Mouse (Mus musculus): ENCODE results near the gene Rela. TPM values are rescaled to one million over a fixed set of nuclear protein-coding genes. Genes with fewer than 3 reads are reported as not detected.

Rela gene
- total RNA-seq (2021), result 10 to 100 TPM; 21.3 to 21.9 TPM

DNA sequence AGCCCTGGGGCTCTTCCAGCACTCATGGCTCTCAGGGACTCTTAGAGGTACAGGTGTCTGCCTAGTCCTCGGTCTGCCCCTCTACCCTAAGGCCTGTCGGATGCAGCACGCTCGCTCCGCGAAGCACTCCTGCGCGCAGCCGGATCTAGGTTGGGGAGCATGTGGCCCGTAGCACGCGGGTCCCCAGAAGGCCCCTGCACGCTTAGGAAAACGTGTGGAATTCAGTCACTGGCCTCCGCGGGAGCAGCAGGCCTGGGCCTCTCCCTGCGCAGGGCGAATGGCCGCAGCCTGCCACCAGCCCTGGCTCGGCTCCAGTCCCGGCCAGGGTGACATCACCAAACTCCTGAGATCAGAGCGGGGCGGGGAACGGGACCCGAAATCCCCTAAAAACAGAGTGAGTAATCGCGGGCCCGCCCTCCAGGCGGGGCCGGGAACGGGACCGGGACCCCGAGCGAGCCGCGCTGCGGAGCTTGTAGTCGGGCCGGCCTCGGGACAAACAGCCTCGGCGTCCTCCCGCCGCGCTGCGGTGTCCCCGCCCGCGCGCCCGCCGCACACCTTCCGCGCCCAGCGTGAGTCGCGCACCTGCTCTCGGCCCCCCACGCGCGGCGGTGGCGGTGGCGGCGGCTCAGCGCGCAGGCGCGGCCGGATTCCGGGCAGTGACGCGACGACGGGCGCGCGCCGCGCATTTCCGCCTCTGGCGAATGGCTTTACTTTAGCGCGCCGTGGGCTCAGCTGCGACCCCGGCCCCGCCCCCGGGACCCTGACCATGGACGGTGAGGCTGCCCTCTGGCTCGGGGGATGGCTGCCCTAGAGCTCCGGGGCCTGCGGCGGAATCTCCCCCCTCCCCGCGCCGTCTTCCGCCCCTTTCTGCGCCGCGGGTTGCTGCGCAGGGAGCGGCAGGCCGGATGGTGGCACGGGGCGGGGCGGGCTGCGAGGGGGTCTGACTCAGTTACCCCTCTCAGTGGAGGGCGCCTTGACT lies at the start of gene Rela:
TSS of gene Rela (plus strand) at position 415 of the 979 bp plus-strand sequence.
- peak; percentile 78 to 94 for DNase-seq (ENCODE audit: extremely low spot score in 1 of 2, low spot score in 2 of 2)
- intact Hi-C loops (cut with DNase I), result loop anchor here (5.0 kb wide), 1 partner anchor 35 kb away; the partner anchor contains the start of gene Rnaseh2c

DNA sequence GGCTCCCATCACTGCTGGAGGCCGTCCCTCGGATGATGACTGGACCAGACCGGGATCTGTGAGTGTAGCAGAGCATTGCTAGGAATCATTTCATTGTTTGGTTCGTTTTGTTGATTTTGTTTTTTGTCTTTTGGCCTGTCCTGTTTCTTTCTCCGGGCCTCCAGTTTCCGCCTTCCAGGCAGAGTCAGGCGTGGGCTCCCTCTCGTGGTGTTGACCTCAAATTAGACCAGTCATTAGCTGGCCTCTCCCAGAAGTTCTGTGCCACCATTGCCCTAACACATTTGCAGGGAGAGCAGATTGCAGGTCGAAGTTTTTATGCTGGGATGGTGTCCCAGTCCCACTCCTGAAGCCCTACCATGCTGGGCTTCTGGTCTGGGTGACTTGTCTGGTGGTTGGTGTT lies 48.1 kb upstream of the Rela start:
- intact Hi-C loops (cut with DNase I), result no loop called here
- DNase-seq (ENCODE audit: extremely low spot score in 1 of 2, low spot score in 2 of 2), result no peak

DNA sequence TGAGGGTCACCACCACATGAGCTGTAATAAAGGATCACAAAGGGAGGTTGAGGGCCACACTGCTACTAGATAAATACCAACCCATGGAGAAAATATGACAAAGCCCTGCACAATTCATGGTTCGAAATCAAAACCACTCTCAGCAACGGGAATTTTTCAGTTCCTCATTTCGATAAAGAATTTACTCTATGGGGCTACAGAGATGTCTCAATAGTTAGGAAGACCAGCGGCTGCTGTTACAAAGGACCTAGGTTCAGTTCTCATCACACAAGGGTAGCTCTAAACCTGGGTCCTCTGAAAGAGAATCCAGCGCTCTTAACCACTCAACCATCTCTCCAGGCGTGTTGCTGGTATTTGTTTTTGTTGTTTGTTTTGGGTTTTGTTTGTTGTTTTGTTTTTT lies 45.4 kb upstream of the Rela start:
- no peak for DNase-seq (ENCODE audit: extremely low spot score in 1 of 2, low spot score in 2 of 2)

DNA sequence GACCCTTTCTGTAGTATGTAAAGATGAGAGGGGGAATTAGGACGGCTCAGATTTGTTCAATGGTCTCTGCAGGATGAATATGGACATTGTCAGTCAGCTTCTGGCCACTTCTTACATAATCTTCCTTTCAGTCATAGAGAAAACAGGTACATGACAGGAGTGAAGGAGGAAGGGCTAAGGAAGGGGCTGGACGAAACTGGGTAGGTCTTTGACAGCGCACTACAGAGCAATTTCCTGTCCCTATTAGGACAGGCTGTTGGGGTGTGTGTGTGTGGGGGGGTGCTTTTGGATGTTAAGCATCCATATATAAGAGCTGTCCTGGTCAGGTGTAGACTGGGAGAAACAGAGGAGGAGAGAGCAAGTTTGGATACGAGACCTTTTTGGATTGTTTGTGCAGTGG lies 38.1 kb upstream of the Rela start:
- DNase-seq (ENCODE audit: extremely low spot score in 1 of 2, low spot score in 2 of 2), result no peak
- intact Hi-C loops (cut with DNase I), result no loop called here

More for the DNA sequence above, 45.4 kb upstream of the Rela start:
- intact Hi-C loops (cut with DNase I), result no loop called here

DNA sequence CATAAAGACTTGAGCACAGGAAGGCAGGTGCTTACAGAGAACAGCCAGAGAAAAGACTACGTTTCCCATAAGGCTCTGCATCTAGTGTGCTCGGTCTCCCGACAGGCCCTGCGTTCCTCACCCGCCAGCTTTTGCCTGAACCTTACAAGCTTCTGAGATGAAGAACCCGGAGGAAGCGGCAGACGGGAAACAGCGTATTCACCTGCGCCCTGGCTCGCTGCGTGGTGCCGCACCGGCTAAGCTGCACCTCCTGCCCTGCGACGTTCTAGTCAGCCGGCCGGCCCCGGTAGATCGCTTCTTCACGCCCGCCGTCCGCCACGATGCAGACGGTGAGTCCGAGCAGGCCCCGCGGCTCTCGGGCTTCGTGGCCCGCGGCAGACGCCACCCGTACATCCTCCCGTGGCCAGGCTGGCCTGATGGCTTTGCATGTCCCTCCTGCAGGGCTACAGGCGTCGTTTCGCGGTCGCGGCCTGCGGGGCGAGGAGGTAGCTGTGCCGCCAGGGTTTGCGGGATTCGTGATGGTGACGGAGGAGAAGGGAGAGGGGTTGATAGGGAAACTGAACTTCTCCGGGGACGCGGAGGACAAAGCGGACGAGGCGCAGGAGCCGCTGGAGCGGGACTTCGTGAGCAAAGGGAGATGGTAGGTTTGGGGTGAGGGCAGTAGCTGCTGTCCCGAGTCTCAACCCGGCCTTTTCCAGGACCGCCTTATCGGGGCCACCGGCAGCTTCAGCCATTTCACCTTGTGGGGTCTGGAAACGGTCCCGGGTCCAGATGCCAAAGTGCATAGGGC lies 35.3 kb upstream of the Rela start, which contains the start of gene Rnaseh2c:
TSS of gene Rnaseh2c (plus strand) at position 122 of the 790 bp plus-strand sequence.
- intact Hi-C loops (cut with DNase I), result loop anchor here (5.0 kb wide), 1 partner anchor 35 kb away; the partner anchor contains the start of gene Rela
- DNase-seq (ENCODE audit: extremely low spot score in 1 of 2, low spot score in 2 of 2), result peak; percentile 75 to 82

DNA sequence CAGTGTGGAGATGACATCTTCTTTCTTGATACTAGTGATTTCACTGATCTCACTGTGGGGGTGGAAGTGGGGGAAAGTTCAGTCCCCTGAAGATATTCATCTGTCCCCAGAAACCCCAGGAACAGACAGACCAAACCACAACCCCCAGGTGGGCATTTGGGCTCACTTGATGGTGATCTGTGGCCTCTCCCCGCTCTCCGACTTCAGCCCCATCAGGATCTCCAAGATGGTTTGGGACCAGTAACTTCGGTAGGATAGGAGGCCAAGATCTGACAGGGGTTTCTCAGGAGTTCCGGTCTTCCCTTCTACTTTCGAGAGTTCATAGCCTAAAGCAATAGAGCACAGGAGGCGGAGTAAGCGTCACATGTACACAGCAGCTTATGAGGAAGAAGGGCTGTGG lies 33.6 kb upstream of the Rela start:
- intact Hi-C loops (cut with DNase I), result loop anchor here (5.0 kb wide), 1 partner anchor 34 kb away; the partner anchor contains the start of gene Rela
- no peak for DNase-seq (ENCODE audit: extremely low spot score in 1 of 2, low spot score in 2 of 2)

DNA sequence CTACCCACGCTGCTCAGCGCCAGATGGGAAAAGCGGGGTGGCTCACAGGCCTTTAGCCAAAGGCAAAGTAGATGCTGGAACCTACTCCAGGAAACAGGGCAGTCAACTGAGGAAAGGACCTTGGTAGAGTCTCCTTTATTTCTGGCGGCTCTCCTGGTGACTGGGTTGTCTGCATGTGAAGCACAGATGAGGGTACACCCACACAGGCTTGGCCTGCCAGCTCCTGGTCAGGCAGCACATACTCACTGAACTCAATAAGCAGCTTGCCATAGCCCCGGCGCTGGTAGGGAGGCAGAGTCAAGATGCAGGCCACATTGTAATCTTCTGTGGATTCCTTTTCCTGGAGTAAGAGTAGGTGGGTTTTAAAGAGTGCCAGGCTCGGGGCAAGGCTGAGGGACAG lies 32.2 kb upstream of the Rela start:
- DNase-seq (ENCODE audit: extremely low spot score in 1 of 2, low spot score in 2 of 2), result no peak

DNA sequence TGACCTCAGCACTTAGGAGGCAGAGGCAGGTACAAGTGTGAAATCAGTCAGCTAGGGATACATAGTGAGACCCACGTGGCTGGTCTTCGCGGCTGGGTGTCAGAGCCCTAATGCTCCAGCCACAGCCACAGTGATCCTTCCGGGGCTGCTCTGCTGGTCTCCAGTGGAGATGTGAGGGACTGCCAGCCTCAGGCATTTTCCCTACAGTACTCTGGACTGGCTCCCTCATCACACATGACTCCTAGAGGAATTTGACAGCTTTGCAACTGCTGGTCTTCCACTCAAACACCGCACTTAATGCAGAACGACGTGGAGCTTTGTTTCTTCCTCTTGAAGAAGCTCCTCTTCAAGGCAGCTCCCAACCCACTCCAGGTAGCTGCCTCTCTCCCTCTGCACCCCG lies 31.1 kb upstream of the Rela start:
- DNase-seq (ENCODE audit: extremely low spot score in 1 of 2, low spot score in 2 of 2), result peak in 1 of 2 experiments; percentile 54
- intact Hi-C loops (cut with DNase I), result no loop called here

More for the DNA sequence above, 32.2 kb upstream of the Rela start:
- intact Hi-C loops (cut with DNase I), result no loop called here

DNA sequence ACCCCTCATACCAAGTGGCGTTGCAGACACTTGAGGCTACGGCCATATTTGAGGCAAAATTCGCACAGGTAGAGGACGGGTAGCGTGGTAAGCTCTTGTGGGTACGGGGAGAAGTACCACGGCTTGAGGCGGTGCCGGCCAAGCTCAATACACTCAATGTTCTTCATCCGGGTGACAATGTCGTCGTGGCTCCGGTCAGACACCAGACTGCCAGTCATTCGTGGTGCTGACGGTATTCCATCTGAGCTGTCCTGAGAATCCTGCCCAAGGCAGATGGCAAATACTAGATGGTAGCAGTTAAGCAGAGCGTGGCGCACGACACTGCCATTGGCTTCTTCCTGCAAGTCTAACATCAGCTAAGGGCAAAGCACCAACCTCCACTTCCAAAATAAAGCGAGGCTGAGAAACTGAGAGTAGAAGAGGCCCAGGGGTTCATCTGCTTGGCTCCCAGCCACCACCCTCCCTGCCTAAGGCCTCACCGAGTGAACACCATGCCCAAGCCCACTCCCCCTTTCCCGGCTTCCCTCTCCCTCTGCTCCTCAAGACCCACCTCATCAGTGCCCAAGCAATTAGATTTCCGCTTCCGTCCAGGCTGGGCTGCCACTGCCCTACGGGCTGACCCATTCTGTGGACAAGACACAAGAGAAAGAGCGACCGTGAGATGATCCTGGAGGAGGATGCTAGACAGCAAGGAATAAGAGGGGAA lies 29.4 kb upstream of the Rela start:
- intact Hi-C loops (cut with DNase I), result no loop called here
- no peak for DNase-seq (ENCODE audit: extremely low spot score in 1 of 2, low spot score in 2 of 2)

DNA sequence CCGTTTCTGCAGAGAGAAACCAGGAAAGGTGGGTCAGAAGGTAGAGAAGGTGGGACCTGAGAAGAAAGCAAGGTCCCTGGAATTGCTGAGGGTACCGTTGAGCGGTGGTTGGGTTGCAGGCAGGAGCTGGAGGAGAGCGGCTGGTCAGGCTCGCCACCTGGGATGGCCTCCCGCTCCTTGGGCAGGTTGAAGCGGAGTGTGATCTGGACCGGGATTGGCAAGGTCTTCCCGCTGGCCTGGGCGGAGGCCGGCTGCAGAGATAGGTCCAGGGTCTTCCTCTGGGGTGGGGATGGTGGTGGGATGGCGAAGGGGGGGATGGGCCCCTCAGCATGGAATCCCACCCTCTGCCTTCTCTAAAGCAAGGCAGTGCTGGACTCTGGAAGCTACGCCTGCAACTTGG lies 28.6 kb upstream of the Rela start:
- intact Hi-C loops (cut with DNase I), result no loop called here
- no peak for DNase-seq (ENCODE audit: extremely low spot score in 1 of 2, low spot score in 2 of 2)

DNA sequence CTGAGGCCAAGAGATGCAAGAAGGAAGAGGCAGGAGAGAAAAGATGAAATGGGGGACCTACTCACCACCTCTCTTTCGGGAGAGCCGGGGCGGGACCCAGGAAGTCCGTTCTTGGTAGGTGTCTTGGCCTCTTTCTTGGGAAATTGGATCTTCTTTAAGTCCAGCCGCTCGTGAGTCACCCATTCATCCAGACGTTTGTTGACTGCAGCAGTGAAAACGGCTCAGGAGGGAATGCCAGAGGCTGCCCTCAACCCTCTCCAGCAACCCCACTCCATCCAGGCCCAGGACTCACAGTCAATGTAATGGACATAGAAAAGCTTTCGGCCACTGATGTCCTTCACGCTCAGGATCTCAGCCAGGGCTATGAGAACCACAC lies 28.1 kb upstream of the Rela start:
- no peak for DNase-seq (ENCODE audit: extremely low spot score in 1 of 2, low spot score in 2 of 2)
- intact Hi-C loops (cut with DNase I), result no loop called here

DNA sequence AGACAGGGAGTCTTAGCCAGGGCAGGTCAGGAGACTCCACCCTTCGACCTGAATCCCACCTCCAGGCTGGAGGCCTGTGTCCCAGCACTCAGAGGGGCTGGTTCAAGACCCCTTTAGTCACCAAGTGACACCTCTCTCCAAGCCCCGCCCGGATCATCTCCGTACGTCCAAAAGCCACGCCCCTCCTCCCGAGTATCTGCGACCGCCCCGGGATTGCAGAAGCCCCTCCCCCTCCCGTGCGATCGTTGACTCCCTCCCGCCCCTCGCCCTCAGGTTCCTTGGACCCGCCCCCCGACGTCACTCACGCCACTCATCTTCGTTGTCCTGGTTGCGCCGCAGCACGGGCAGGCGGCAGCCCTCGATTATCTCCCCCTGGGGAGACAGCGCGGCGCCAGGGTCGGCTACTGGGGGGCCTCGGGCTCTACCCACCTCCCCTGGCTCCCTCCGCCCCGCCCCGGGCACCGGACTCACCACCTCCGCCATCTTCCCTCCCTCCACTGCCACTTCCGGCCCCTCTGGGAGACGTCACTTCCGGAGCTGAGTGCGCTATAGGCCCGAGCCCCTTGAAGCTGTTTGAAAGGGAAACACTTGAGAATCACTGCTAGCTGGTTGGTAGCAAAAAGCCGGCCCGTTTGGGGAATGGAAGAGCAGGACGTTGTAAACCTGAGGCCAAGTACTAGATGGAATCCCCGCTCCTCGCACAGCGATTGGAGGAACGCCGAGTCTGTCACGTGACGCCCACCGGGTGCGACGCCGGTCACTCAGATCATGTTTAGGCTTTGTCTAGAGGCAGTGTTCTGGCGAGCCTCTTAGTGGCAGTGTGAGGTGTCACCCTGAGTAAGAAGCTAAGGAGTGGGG lies 27.5 kb upstream of the Rela start, which contains the start of gene Kat5:
TSS of gene Kat5 (minus strand) at position 691 of the 858 bp plus-strand sequence.
- intact Hi-C loops (cut with DNase I), result no loop called here
- peak; percentile 87 to 94 for DNase-seq (ENCODE audit: extremely low spot score in 1 of 2, low spot score in 2 of 2)

DNA sequence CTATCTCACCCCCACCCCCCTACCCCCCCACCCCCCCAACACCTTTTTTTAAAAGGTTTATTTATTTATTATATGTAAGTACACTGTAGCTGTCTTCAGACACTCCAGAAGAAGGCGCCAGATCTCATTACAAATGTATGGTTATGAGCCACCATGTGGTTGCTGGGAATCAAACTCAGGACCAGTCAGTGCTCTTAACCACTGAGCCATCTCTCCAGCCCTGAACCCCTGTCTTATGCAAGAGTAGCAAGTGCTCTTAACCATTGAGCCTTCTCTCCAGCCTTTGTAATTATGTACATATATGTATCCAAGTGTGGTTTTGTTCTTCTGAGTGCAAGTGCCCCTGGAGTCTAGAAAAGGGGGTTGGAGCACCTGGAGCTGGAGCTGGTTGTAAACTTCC lies 25.3 kb upstream of the Rela start:
- intact Hi-C loops (cut with DNase I), result no loop called here
- DNase-seq (ENCODE audit: extremely low spot score in 1 of 2, low spot score in 2 of 2), result no peak

DNA sequence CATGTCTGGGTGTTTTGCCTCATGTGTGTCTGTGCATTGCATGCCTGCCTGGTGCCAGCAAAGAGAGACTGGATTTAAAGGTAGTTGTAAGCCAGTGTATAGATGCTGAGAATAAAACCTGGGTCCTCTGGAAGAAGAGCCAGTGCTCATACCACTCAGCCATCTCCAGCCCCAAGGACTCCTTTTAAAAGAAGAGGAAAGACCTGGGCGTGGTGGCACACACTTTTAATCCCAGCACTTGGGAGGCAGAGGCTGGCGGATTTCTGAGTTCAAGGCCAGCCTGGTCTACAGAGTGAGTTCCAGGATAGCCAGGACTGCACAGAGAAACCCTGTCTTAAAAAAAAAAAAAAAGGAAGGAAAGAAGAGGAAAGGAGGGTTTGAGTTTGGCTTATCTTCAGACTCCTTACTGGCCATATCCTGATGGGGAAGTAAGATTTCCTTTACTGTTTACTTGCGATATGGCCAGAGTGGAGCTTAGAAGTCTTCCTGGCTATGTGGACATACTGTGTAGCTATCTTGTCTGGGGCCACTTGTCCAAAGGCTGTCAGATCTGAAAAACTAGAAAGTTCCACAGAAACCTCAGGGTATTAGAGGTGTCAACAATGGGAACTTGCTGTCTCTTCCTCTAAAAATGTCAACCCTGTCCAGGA lies 24.4 kb upstream of the Rela start:
- no peak for DNase-seq (ENCODE audit: extremely low spot score in 1 of 2, low spot score in 2 of 2)
- intact Hi-C loops (cut with DNase I), result no loop called here

DNA sequence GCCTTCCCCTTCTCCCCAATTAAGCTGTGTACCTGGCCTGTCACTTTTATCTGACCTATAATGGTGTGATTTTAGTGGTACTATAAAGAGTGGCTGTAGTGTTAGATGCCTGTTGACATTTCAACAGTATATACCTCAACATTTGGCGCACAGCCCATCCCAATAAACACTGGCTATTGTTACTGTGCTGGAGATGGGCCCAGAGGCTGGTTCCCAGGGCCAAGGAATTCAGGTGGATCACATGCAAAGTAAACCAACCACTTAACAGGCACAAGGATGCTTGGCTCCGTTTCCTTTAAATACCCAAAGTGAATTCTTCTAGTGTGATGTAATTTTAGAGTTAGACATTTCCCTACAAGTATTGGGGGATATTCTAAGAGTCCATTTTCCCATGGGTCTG lies 22.3 kb upstream of the Rela start:
- intact Hi-C loops (cut with DNase I), result no loop called here
- peak in 1 of 2 experiments; percentile 84 for DNase-seq (ENCODE audit: extremely low spot score in 1 of 2, low spot score in 2 of 2)

DNA sequence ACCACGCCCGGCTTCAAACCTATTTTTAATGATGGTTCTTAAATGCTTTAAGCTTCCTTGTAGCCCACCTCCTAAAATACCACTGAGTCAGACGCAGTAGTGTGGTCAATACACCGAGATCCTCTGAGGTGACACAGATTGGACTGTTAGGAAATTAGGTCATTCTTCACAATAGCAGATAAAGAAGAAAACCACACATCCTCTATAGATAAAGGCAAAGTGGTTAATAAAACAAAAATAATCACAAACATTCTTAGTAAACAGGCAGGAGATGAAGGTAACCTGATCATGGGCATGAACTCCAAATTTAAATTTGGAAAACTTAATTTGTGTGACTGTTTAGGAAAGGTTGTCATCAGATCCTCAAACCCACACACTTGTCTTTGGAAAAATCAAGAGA lies 17.3 kb upstream of the Rela start:
- DNase-seq (ENCODE audit: extremely low spot score in 1 of 2, low spot score in 2 of 2), result no peak

DNA sequence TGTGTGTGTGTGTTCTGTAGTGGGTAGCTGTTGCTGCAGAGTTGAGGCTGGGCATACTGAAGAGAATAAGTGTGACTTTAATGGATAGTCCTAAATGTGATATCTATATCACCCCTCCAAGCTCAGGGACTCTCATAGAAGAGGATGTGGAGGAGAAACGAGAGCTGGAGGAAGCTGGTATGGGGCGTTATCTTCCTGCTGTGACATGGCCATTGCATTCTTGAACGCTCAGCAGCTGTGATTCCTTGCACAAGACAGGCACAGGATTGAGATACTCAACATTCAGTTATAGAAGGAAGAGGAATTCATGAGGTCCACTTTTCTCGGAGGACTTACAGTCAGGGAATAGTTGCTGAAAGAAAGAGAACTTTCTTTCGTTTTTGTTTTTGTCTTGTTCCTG lies 15.4 kb upstream of the Rela start:
- no peak for DNase-seq (ENCODE audit: extremely low spot score in 1 of 2, low spot score in 2 of 2)
- intact Hi-C loops (cut with DNase I), result no loop called here

More for the DNA sequence above, 17.3 kb upstream of the Rela start:
- intact Hi-C loops (cut with DNase I), result no loop called here
